ENCODE assay signal across 8 mouse cellular contexts in genomic region chr17:35135591-35136320, GRCm38 (mm10). TPM values are rescaled to one million over a fixed set of nuclear protein-coding genes. Genes with fewer than 3 reads are reported as not detected.
DNase-seq lines count a peak whose midpoint lies in the region; ATAC-seq and TF ChIP-seq lines count a peak whose summit lies in the region.

No protein-coding gene starts in this region.

- H3K4me3 ChIP-seq in heart, embryonic 11.5 days (ENCODE audit: low read depth, low read length), result peak overlapping the region; percentile 76
- peak overlapping the region; percentile 99 for H3K4me3 ChIP-seq in G1E (ENCODE audit: low read depth, low read length)
- H3K4me3 ChIP-seq in forebrain, embryonic 12.5 days (replicated peaks), result peak overlapping the region; percentile 81
- H3K4me3 ChIP-seq in liver, embryonic 15.5 days (replicated peaks), result peak overlapping the region; percentile 89
- peak overlapping the region; percentile 74 for H3K4me3 ChIP-seq in stomach, embryonic 15.5 days (replicated peaks)

- peak overlapping the region; percentile 91 for H3K9ac ChIP-seq in heart, embryonic 11.5 days (ENCODE audit: low read depth, low read length)
- peak overlapping the region; percentile 78 for H3K9ac ChIP-seq in forebrain, embryonic 12.5 days
- peak overlapping the region; percentile 77 for H3K9ac ChIP-seq in liver, embryonic 15.5 days
- H3K9ac ChIP-seq in stomach, embryonic 15.5 days, result peak overlapping the region; percentile 63

- DNase-seq in heart, adult 18-20 months, result no peak
- peak; percentile 66 for DNase-seq in G1E (ENCODE audit: low spot score)
- DNase-seq in urinary bladder, postnatal 25 days (ENCODE audit: low spot score), result no peak
- no peak for DNase-seq in adrenal gland, postnatal 4 days (ENCODE audit: low spot score in 2 of 2)

- TF ChIP-seq CTCF in G1E (IDR thresholded peaks at IDR 0.05; ENCODE audit: low read depth, low read length), result no peak

- under 1% methylated on average over 42 of the region's 43 CpGs for WGBS in heart, embryonic 11.5 days (ENCODE audit: insufficient replicate concordance)
- under 1% methylated on average over 42 of the region's 43 CpGs for WGBS in forebrain, embryonic 12.5 days
- under 1% methylated on average over 43 of the region's 43 CpGs for WGBS in liver, embryonic 15.5 days (ENCODE audit: insufficient replicate concordance)
- under 1% methylated on average over 43 of the region's 43 CpGs for WGBS in stomach, embryonic 15.5 days

- peaks cover 24% of the 10 kb centered on the region for H3K36me3 ChIP-seq in heart, embryonic 11.5 days (ENCODE audit: control insufficient read depth, insufficient read depth, low read length)
- peaks cover 57% of the 10 kb centered on the region for H3K36me3 ChIP-seq in G1E (replicated peaks)
- H3K36me3 ChIP-seq in forebrain, embryonic 12.5 days (replicated peaks), result peaks cover 31% of the 10 kb centered on the region
- H3K36me3 ChIP-seq in liver, embryonic 15.5 days (replicated peaks), result peaks cover 29% of the 10 kb centered on the region
- H3K36me3 ChIP-seq in stomach, embryonic 15.5 days, result peaks cover 26% of the 10 kb centered on the region

- no peaks in the 10 kb centered on the region for H3K27me3 ChIP-seq in heart, embryonic 11.5 days (ENCODE audit: control insufficient read depth, insufficient read depth, low read length)
- H3K27me3 ChIP-seq in G1E (ENCODE audit: insufficient read depth, low read length), result no peaks in the 10 kb centered on the region
- no peaks in the 10 kb centered on the region for H3K27me3 ChIP-seq in forebrain, embryonic 12.5 days
- no peaks in the 10 kb centered on the region for H3K27me3 ChIP-seq in liver, embryonic 15.5 days
- H3K27me3 ChIP-seq in stomach, embryonic 15.5 days (replicated peaks), result no peaks in the 10 kb centered on the region

- peaks cover 9% of the 10 kb centered on the region; the same call in 1 of the 2 replicates for H3K4me1 ChIP-seq in heart, embryonic 11.5 days (ENCODE audit: control insufficient read depth, insufficient read depth, low read length)
- H3K4me1 ChIP-seq in G1E (ENCODE audit: insufficient read depth, low read depth, low read length), result peaks cover 49% of the 10 kb centered on the region
- H3K4me1 ChIP-seq in forebrain, embryonic 12.5 days, result peaks cover 26% of the 10 kb centered on the region
- H3K4me1 ChIP-seq in liver, embryonic 15.5 days (replicated peaks), result peaks cover 31% of the 10 kb centered on the region
- H3K4me1 ChIP-seq in stomach, embryonic 15.5 days, result peaks cover 8% of the 10 kb centered on the region; the same call in 1 of the 2 replicates

- peak; percentile 63 for ATAC-seq in heart, embryonic 11.5 days (replicated peaks; ENCODE audit: insufficient number of reproducible peaks, low FRiP score, low TSS enrichment)
- ATAC-seq in G1E (ENCODE audit: extremely low read depth, insufficient number of reproducible peaks, low FRiP score, poor library complexity, severe bottlenecking), result peak; percentile 51; the same call in 1 of the 2 replicates
- peak; percentile 66 for ATAC-seq in forebrain, embryonic 12.5 days (ENCODE audit: low FRiP score)
- ATAC-seq in liver, embryonic 15.5 days (ENCODE audit: insufficient read depth), result peak; percentile 47
- ATAC-seq in stomach, embryonic 15.5 days (ENCODE audit: insufficient read depth, low FRiP score, low read depth), result peak; percentile 43

- H3K4me2 ChIP-seq in heart, embryonic 11.5 days, result peak overlapping the region; percentile 94
- peak overlapping the region; percentile 71 for H3K4me2 ChIP-seq in forebrain, embryonic 12.5 days
- H3K4me2 ChIP-seq in liver, embryonic 15.5 days, result peak overlapping the region; percentile 90
- H3K4me2 ChIP-seq in stomach, embryonic 15.5 days, result peak overlapping the region; percentile 71

- H3K27ac ChIP-seq in heart, embryonic 11.5 days (ENCODE audit: low read depth, low read length), result peak overlapping the region; percentile 96
- peak overlapping the region; percentile 95 for H3K27ac ChIP-seq in forebrain, embryonic 12.5 days
- peak overlapping the region; percentile 92 for H3K27ac ChIP-seq in liver, embryonic 15.5 days (replicated peaks)
- H3K27ac ChIP-seq in stomach, embryonic 15.5 days, result peak overlapping the region; percentile 96

- H3K9me3 ChIP-seq in heart, embryonic 11.5 days (replicated peaks; ENCODE audit: control insufficient read depth, low read length), result no peaks in the 10 kb centered on the region
- H3K9me3 ChIP-seq in G1E (replicated peaks), result no peaks in the 10 kb centered on the region
- H3K9me3 ChIP-seq in forebrain, embryonic 12.5 days, result no peaks in the 10 kb centered on the region
- H3K9me3 ChIP-seq in liver, embryonic 15.5 days (replicated peaks), result no peaks in the 10 kb centered on the region
- no peaks in the 10 kb centered on the region for H3K9me3 ChIP-seq in stomach, embryonic 15.5 days

RNA-seq across cellular contexts. Expression of gene Bag6, which starts 0.8 kb away (rescaled TPM):
- 72.5 and 77.4 TPM in 2 replicates for polyA plus RNA-seq in heart, embryonic 11.5 days (2014; fragmentation: Nextera tagmentation; extraction: Ambion mirVana)
- total RNA-seq in heart, adult 18-20 months (2021), result 100 to 1,000 TPM; 242 to 244 TPM
- total RNA-seq in G1E (2014; fragmentation: Nextera tagmentation) (160 and 182 TPM in 2 replicates), G1E (2017) (60.7 and 69.5 TPM in 2 replicates)
- polyA plus RNA-seq in G1E (2012), result 686 and 799 TPM in 2 replicates
- 88.9 and 97.8 TPM in 2 replicates for polyA plus RNA-seq in forebrain, embryonic 12.5 days (2016; fragmentation: Nextera tagmentation; extraction: Ambion mirVana)
- 19.3 and 20.0 TPM in 2 replicates for polyA plus RNA-seq in liver, embryonic 15.5 days (2015; fragmentation: Nextera tagmentation; extraction: Ambion mirVana)
- polyA plus RNA-seq in stomach, embryonic 15.5 days (2015; fragmentation: Nextera tagmentation; extraction: Ambion mirVana), result 42.2 and 48.0 TPM in 2 replicates
- 100 to 1,000 TPM; 425 to 435 TPM for total RNA-seq in adrenal gland, postnatal 4 days (2021)

RNA-seq across cellular contexts. Expression of gene Apom, which starts 3.9 kb away (rescaled TPM):
- polyA plus RNA-seq in heart, embryonic 11.5 days (2014; fragmentation: Nextera tagmentation; extraction: Ambion mirVana), result 2.3 and 12.9 TPM in 2 replicates
- not detected for total RNA-seq in heart, adult 18-20 months (2021)
- not detected in 2 replicates for total RNA-seq in G1E (2014; fragmentation: Nextera tagmentation)
- total RNA-seq in G1E (2017), result 0.22 and 0.23 TPM in 2 replicates
- polyA plus RNA-seq in G1E (2012), result 0.10 and 0.11 TPM in 2 replicates
- polyA plus RNA-seq in forebrain, embryonic 12.5 days (2016; fragmentation: Nextera tagmentation; extraction: Ambion mirVana), result 0.46 and 0.63 TPM in 2 replicates
- 853 and 907 TPM in 2 replicates for polyA plus RNA-seq in liver, embryonic 15.5 days (2015; fragmentation: Nextera tagmentation; extraction: Ambion mirVana)
- polyA plus RNA-seq in stomach, embryonic 15.5 days (2015; fragmentation: Nextera tagmentation; extraction: Ambion mirVana), result 21.2 and 47.5 TPM in 2 replicates
- total RNA-seq in adrenal gland, postnatal 4 days (2021), result 10 to 100 TPM in 1 of 2 experiments, 1 to 10 TPM in 1; 6.9 to 54.4 TPM

RNA-seq across cellular contexts. Expression of gene D17H6S53E, which starts 9.6 kb away (rescaled TPM):
- polyA plus RNA-seq in heart, embryonic 11.5 days (2014; fragmentation: Nextera tagmentation; extraction: Ambion mirVana), result 8.4 and 10.8 TPM in 2 replicates
- total RNA-seq in heart, adult 18-20 months (2021), result 10 to 100 TPM; 25.3 to 28.5 TPM
- 5.9 and 9.3 TPM in 2 replicates for total RNA-seq in G1E (2014; fragmentation: Nextera tagmentation)
- 22.1 and 24.1 TPM in 2 replicates for total RNA-seq in G1E (2017)
- polyA plus RNA-seq in G1E (2012), result 12.5 and 12.8 TPM in 2 replicates
- 5.3 and 7.2 TPM in 2 replicates for polyA plus RNA-seq in forebrain, embryonic 12.5 days (2016; fragmentation: Nextera tagmentation; extraction: Ambion mirVana)
- polyA plus RNA-seq in liver, embryonic 15.5 days (2015; fragmentation: Nextera tagmentation; extraction: Ambion mirVana), result 2.2 and 2.5 TPM in 2 replicates
- 11.9 and 12.2 TPM in 2 replicates for polyA plus RNA-seq in stomach, embryonic 15.5 days (2015; fragmentation: Nextera tagmentation; extraction: Ambion mirVana)
- total RNA-seq in adrenal gland, postnatal 4 days (2021), result 10 to 100 TPM; 29.0 to 30.9 TPM

RNA-seq across cellular contexts. Expression of gene Csnk2b, which starts 13.9 kb away (rescaled TPM):
- 221 and 222 TPM in 2 replicates for polyA plus RNA-seq in heart, embryonic 11.5 days (2014; fragmentation: Nextera tagmentation; extraction: Ambion mirVana)
- total RNA-seq in heart, adult 18-20 months (2021), result 100 to 1,000 TPM; 149 to 150 TPM
- 466 and 494 TPM in 2 replicates for total RNA-seq in G1E (2014; fragmentation: Nextera tagmentation)
- total RNA-seq in G1E (2017), result 431 and 460 TPM in 2 replicates
- 74.4 and 79.6 TPM in 2 replicates for polyA plus RNA-seq in G1E (2012)
- polyA plus RNA-seq in forebrain, embryonic 12.5 days (2016; fragmentation: Nextera tagmentation; extraction: Ambion mirVana), result 283 and 284 TPM in 2 replicates
- polyA plus RNA-seq in liver, embryonic 15.5 days (2015; fragmentation: Nextera tagmentation; extraction: Ambion mirVana), result 125 TPM in 2 replicates
- 251 and 262 TPM in 2 replicates for polyA plus RNA-seq in stomach, embryonic 15.5 days (2015; fragmentation: Nextera tagmentation; extraction: Ambion mirVana)
- total RNA-seq in adrenal gland, postnatal 4 days (2021), result 100 to 1,000 TPM; 199 to 211 TPM

RNA-seq across cellular contexts. Expression of gene Gpank1, which starts 14.5 kb away (rescaled TPM):
- 15.7 and 17.2 TPM in 2 replicates for polyA plus RNA-seq in heart, embryonic 11.5 days (2014; fragmentation: Nextera tagmentation; extraction: Ambion mirVana)
- total RNA-seq in heart, adult 18-20 months (2021), result 10 to 100 TPM in 1 of 2 experiments, 1 to 10 TPM in 1; 7.3 to 10.5 TPM
- total RNA-seq in G1E (2014; fragmentation: Nextera tagmentation) (38.0 and 45.9 TPM in 2 replicates), G1E (2017) (49.0 and 54.0 TPM in 2 replicates)
- polyA plus RNA-seq in G1E (2012), result 87.0 and 99.4 TPM in 2 replicates
- polyA plus RNA-seq in forebrain, embryonic 12.5 days (2016; fragmentation: Nextera tagmentation; extraction: Ambion mirVana), result 27.4 and 28.1 TPM in 2 replicates
- 12.8 and 15.5 TPM in 2 replicates for polyA plus RNA-seq in liver, embryonic 15.5 days (2015; fragmentation: Nextera tagmentation; extraction: Ambion mirVana)
- 17.4 and 19.1 TPM in 2 replicates for polyA plus RNA-seq in stomach, embryonic 15.5 days (2015; fragmentation: Nextera tagmentation; extraction: Ambion mirVana)
- 10 to 100 TPM; 14.7 TPM for total RNA-seq in adrenal gland, postnatal 4 days (2021)

Comparison
In these comparisons a context has a peak if more than half of its experiments do, and no peak if none do; other contexts are left out.
1. RNA of gene Apom, which starts 3.9 kb away (polyA plus RNA-seq): 853 to 907 TPM in liver, embryonic 15.5 days; 21.2 to 47.5 TPM in stomach, embryonic 15.5 days, 2.3 to 12.9 TPM in heart, embryonic 11.5 days, 0.46 to 0.63 TPM in forebrain, embryonic 12.5 days and 0.10 to 0.11 TPM in G1E; every median in the first group is over 10 times any median in the second.
2. Peak in every context shown above with its lines, with median percentiles within 50 percentile points of each other: ATAC-seq, H3K27ac ChIP-seq, H3K4me2 ChIP-seq, H3K4me3 ChIP-seq and H3K9ac ChIP-seq.